Mouse (Mus musculus): ENCODE measurements around the gene Disp1. TPM values are rescaled to one million over a fixed set of nuclear protein-coding genes. Genes with fewer than 3 reads are reported as not detected.

The Disp1 gene
- polyA plus RNA-seq, 1 experiment from 2014 or later: 11.5 TPM

DNA sequence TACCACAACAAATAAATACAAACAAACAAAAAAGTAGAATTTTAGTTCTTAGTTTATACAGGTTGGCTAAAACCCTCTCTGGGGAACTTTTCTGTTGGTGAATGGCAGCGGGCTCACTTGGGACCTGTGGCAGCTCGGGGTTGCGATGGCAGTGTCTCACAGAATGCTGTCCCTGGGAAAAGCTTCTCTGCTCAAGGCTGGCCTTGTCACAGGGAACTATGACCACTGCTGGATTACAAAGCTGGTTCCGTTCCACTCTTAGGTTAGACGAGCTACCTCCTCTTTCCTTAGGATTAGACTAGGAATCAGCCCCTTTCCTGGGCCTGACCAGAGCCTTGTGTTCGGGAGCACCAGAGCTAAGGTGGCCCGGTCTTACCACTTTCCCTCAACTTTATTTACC is 130.1 kb downstream of the Disp1 start:
- Histone ChIP-seq H3K9me3 (no peaks in the 10 kb centered on the region), H3K9ac (no peak overlapping the region)
- ATAC-seq (ENCODE audit: low FRiP score, low read depth): no peak

DNA sequence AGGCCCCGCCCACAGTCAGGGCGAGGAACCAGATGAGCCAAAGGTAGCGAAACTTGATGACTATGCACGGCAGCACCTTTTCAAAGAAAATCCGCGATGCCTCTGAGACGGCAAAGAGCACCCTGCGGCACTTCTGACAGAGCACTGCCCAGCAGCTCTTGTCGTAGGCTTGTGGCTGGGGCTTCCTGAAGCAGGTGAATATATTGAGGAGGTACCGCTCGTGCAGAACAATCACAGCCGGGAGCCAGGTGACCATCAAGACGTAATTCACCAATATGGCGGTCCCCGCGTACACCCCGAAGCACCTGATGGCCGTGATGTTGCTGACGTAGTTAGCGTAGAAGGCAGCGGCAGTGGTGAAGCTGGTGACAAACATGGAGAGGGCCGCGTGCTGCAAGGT is 132.7 kb downstream of the Disp1 start:
- Histone ChIP-seq H3K27me3 (replicated peaks) (no peaks in the 10 kb centered on the region), H3K36me3 (peaks cover 49% of the 10 kb centered on the region), H3K27ac (no peak overlapping the region), H3K4me1 (no peaks in the 10 kb centered on the region), H3K9me3 (no peaks in the 10 kb centered on the region), H3K9ac (no peak overlapping the region), H3K4me2 (replicated peaks) (no peak overlapping the region), H3K4me3 (no peak overlapping the region)
- 97% methylated on average over 23 of the region's 23 CpGs for WGBS
- ATAC-seq (ENCODE audit: low FRiP score, low read depth): no peak

More for the DNA sequence above, 130.1 kb downstream of the Disp1 start:
- H3K27ac ChIP-seq: no peak overlapping the region
- 95% methylated on average over 7 of the region's 7 CpGs for WGBS
- no peaks in the 10 kb centered on the region for H3K27me3 ChIP-seq (replicated peaks)
- H3K4me1 ChIP-seq: peaks cover 6% of the 10 kb centered on the region; the same call in 1 of the 2 replicates
- H3K4me3 ChIP-seq: no peak overlapping the region
- H3K4me2 ChIP-seq (replicated peaks): no peak overlapping the region
- H3K36me3 ChIP-seq: peaks cover 39% of the 10 kb centered on the region

DNA sequence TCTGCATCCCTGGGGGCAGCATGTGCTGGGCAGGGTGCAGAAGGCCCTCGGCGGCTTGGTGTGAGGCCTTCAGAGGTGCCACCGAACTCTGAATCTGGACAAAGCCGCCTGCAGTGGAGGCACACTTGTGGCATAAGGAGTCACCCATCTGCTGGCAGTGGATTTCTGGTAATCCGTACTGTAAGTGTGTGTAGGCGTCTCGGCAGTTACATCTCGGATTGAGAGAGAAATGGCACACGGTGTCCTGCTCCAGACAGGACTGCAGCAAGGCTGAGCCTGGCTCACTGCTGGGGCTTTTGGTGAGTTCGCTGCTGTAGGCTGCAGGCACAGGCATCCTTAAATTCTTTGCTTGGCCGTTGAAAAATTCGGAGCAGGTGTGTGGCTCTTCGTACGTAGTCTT is 134.5 kb downstream of the Disp1 start:
- Histone ChIP-seq H3K4me3 (no peak overlapping the region), H3K9ac (no peak overlapping the region), H3K36me3 (peaks cover 49% of the 10 kb centered on the region), H3K27ac (no peak overlapping the region), H3K4me1 (no peaks in the 10 kb centered on the region), H3K4me2 (replicated peaks) (no peak overlapping the region), H3K9me3 (no peaks in the 10 kb centered on the region), H3K27me3 (replicated peaks) (no peaks in the 10 kb centered on the region)
- WGBS: 95% methylated on average over 14 of the region's 14 CpGs
- no peak for ATAC-seq (ENCODE audit: low FRiP score, low read depth)

DNA sequence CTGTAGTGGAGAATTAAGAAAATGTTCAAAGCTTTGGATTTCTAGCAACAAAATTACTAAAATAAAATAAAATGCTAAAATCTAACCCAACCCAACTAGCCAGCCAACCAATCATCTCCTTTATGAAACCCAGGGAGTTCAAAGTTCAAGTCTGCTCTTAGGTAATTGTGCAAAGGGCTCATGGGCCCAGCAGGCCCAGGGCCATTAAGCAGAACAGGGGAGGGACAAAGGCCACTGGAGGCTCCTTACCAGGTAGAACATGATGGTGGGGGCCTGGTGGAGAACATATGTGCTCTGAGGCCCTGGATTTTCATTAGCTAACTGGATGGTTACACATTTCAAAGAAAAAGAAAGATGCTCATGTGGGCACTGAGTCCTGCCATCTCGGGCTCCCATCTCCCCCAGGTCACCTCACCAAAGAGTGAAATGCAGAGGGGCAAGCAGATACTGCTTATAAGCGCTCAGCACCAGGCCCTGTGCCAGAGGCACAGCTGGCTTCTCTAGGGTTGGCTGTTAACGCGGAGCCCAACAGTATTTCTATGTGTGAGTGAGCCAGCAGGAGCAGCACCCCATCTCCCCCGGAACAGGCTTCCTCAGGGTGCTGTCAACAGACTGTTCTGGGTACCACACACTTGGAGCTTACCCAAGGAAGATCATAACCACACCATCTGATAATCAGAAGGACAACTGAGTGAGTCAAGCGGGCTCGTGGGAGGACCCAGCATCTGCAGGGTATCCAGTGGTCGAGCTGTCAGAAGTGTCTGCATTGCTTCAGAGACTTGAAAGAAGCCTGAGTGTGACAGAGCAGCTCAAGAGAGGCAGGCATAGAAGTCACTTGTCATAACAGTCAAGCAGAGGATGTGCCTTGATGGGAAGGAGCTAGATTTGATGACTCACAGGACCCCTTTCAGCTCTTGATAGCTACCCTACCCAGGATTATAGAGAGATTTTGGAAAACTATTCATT is 137.0 kb downstream of the Disp1 start:
- no peaks in the 10 kb centered on the region for H3K4me1 ChIP-seq
- WGBS: 89% methylated on average over 8 of the region's 8 CpGs
- no peak overlapping the region for H3K9ac ChIP-seq
- ATAC-seq (ENCODE audit: low FRiP score, low read depth): no peak
- no peak overlapping the region for H3K4me2 ChIP-seq (replicated peaks)
- peaks cover 44% of the 10 kb centered on the region for H3K36me3 ChIP-seq
- no peaks in the 10 kb centered on the region for H3K27me3 ChIP-seq (replicated peaks)
- H3K9me3 ChIP-seq: peaks cover 4% of the 10 kb centered on the region; the same call in 1 of the 2 replicates
- no peak overlapping the region for H3K27ac ChIP-seq
- H3K4me3 ChIP-seq: no peak overlapping the region

DNA sequence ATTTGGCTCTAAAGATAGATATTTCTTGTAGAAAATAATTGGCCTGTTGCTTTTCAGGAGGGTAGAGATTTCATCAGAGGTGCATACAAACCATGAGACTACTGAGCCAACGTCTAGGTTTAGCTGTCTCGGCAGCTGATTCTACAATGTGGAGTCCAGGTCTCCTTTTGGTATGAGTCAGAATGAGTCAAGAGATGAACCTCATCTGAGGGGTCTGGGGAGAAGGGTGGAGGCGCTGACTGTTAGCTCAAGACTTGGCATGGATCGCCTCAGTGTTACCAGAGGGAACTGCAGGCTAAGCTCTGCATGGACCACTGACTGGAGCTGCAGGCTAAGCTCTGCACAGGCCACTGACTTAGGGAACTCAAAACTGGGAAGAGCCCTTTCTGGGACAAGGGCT is 138.9 kb downstream of the Disp1 start:
- Histone ChIP-seq H3K27ac (no peak overlapping the region), H3K27me3 (replicated peaks) (no peaks in the 10 kb centered on the region), H3K36me3 (peaks cover 25% of the 10 kb centered on the region), H3K4me3 (no peak overlapping the region), H3K9me3 (peaks cover 4% of the 10 kb centered on the region; the same call in 1 of the 2 replicates), H3K9ac (no peak overlapping the region), H3K4me2 (replicated peaks) (no peak overlapping the region), H3K4me1 (no peaks in the 10 kb centered on the region)
- WGBS: 87% methylated on average over 4 of the region's 4 CpGs
- no peak for ATAC-seq (ENCODE audit: low FRiP score, low read depth)

DNA sequence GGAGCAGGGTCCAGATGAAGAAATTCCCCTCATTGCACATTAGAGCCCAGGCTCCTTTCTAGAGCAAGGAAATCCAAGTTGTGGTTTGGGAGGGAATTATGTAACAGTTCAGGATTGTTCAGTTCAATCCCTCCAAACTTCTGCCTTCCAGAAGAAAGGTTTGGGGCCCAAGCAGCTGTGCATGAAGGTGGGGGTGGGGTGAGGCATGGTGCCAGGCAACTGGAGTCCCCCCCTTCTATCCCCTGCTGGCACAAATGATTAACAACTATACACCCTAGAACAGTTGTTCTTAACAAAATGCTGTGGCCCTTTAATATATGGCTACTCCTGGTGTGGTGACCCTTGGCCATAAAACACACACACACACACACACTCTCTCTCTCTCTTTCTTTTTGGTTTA is 140.2 kb downstream of the Disp1 start:
- H3K9ac ChIP-seq: no peak overlapping the region
- ATAC-seq (ENCODE audit: low FRiP score, low read depth): no peak
- H3K4me1 ChIP-seq: no peaks in the 10 kb centered on the region
- H3K27me3 ChIP-seq (replicated peaks): no peaks in the 10 kb centered on the region
- H3K27ac ChIP-seq: no peak overlapping the region
- peaks cover 12% of the 10 kb centered on the region for H3K36me3 ChIP-seq
- peaks cover 4% of the 10 kb centered on the region; the same call in 1 of the 2 replicates for H3K9me3 ChIP-seq
- no peak overlapping the region for H3K4me3 ChIP-seq
- no peak overlapping the region for H3K4me2 ChIP-seq (replicated peaks)

DNA sequence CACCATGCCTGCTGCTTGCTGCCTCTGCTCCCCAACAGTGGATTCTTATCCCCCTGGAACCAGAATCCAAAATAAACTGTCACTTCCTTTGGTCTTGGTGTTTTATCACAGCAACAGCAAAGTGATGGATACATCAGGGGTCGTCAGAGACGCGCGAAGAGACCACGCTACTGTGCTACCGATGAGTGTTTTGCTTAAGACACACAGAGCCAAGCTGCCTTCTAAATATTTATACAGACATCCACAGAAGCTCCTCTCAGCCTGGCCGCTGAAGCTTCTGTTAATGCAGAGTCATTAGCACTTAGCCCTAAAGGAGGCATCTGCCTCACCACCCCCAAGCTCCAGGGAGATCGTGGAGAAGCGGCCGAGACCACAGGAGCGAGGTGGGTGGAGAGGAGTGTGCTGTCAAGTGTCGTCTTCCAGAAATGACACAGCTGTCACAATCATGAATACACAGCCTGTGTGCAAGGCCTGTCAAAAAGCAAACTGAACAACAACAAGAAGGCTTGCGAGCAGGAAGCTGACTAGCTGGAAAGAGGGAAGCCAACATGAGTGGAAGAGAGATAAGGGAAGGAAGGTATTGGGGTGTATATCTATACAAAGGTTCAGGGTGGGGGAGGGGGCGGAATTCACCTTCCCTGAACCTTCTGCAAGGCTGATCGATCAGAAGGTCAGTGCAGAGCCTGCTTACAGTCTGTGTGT is 146.1 kb downstream of the Disp1 start:
- no peak overlapping the region for H3K9ac ChIP-seq
- H3K9me3 ChIP-seq: peaks cover 4% of the 10 kb centered on the region; the same call in 1 of the 2 replicates
- no peaks in the 10 kb centered on the region for H3K27me3 ChIP-seq (replicated peaks)
- no peak for ATAC-seq (ENCODE audit: low FRiP score, low read depth)
- H3K4me3 ChIP-seq: no peak overlapping the region
- no peaks in the 10 kb centered on the region for H3K36me3 ChIP-seq
- H3K27ac ChIP-seq: no peak overlapping the region
- H3K4me1 ChIP-seq: 0 out of 2 replicates have a peak, but pooled peaks cover 6% of the 10 kb centered on the region
- 64% methylated on average over 15 of the region's 15 CpGs for WGBS
- H3K4me2 ChIP-seq (replicated peaks): no peak overlapping the region

DNA sequence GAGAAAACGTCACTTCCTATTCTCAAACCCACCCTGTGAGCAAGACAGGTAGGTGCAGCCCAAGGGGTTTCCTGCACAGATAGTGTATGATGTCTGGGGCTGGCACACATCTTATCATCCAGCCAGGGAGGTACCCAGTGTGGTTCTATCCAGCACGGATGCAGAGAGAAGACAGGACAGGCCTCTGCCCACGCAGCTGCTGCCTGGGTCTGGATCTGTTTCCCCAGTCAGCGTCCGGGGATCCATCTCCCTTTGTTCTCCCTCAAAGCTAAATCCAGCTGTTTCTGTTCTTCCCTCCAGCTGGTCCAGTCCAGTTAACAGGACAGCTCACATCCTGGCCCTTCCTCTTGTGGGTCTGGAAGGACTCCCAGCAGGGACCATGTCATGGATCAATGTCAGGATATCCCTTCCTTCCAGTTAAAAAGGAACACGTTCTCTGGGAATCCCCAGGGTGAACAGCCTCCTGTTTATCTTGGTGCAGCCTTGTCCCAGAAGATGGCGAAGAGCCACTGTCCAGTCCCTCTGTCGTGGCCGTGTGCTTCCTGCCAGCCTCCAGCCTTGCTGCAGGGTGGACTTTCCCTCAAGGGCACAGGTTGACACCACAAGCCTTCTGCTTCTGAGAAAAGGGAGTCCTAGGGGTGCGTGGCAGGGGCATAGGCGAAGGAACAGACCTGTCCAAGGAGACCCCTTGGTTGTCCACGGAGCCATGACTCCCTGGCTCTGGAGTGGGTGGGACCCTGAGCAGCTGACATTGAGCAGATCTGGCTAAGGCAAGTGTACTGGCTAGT is 148.9 kb downstream of the Disp1 start:
- H3K4me2 ChIP-seq (replicated peaks): no peak overlapping the region
- WGBS: 77% methylated on average over 12 of the region's 12 CpGs
- ATAC-seq (ENCODE audit: low FRiP score, low read depth): no peak
- no peaks in the 10 kb centered on the region for H3K27me3 ChIP-seq (replicated peaks)
- H3K36me3 ChIP-seq: no peaks in the 10 kb centered on the region
- H3K9ac ChIP-seq: no peak overlapping the region
- H3K27ac ChIP-seq: no peak overlapping the region
- no peaks in the 10 kb centered on the region for H3K9me3 ChIP-seq
- H3K4me1 ChIP-seq: 0 out of 2 replicates have a peak, but pooled peaks cover 6% of the 10 kb centered on the region
- no peak overlapping the region for H3K4me3 ChIP-seq

DNA sequence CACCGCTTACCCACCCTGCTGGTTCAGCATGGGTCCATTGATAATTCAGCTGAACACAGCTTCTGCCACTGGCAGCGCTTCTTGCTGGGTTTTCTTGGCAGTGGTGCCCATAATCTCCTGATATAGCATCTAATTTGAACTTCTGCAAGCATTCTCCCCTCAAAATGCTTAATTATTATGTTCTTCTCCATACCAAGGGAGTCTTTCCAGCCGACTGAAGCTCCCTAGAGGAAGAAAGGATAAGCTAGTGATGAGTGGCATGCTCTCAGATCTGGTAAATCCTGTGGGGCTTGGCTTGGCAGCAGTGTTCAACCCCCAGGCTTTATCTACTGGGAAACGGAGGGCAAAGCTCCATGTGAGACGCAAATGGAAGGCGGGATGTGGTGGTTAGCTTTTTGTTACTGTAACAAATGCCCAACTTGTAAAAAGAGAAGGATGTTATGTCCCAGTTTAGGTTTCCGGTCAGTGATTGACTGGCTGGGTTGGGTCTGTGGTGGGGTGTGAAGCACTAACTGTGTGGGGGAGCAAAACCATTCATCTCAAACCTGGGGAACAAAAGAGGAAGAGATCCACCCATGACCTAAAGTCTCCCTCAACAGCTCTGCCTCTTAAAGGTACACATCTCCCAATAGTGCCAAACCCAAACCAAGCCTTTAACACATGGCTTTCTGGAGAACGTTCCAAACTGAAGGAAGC is 151.2 kb downstream of the Disp1 start:
- Histone ChIP-seq H3K4me2 (replicated peaks) (no peak overlapping the region), H3K27me3 (replicated peaks) (no peaks in the 10 kb centered on the region), H3K9ac (no peak overlapping the region), H3K36me3 (no peaks in the 10 kb centered on the region), H3K27ac (no peak overlapping the region), H3K4me3 (no peak overlapping the region), H3K4me1 (0 out of 2 replicates have a peak, but pooled peaks cover 3% of the 10 kb centered on the region), H3K9me3 (no peaks in the 10 kb centered on the region)
- 88% methylated on average over 8 of the region's 8 CpGs for WGBS
- no peak for ATAC-seq (ENCODE audit: low FRiP score, low read depth)

DNA sequence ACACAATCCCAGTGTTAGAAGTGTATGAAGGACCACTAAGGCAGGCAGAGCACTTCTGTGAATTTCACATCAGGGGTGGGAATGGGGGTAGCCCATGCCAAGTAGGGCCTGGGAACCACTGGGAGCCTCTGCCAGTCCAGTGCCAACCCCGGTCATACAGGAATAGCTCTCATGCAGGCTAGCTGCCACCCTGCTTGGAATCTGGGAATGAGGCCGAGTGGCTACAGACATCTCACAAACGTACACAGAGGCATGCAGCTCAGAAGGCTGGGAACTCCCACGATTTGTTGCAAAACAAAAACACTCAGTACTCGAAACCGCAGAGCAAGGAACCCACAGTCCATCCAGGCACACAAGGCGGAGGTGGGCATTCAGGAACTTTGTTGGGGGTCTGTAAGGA is 153.5 kb downstream of the Disp1 start:
- no peaks in the 10 kb centered on the region for H3K4me1 ChIP-seq
- H3K9ac ChIP-seq: no peak overlapping the region
- 86% methylated on average over 7 of the region's 7 CpGs for WGBS
- H3K4me3 ChIP-seq: no peak overlapping the region
- no peak overlapping the region for H3K4me2 ChIP-seq (replicated peaks)
- ATAC-seq (ENCODE audit: low FRiP score, low read depth): no peak
- H3K36me3 ChIP-seq: no peaks in the 10 kb centered on the region
- H3K9me3 ChIP-seq: no peaks in the 10 kb centered on the region
- H3K27me3 ChIP-seq (replicated peaks): no peaks in the 10 kb centered on the region
- H3K27ac ChIP-seq: no peak overlapping the region

DNA sequence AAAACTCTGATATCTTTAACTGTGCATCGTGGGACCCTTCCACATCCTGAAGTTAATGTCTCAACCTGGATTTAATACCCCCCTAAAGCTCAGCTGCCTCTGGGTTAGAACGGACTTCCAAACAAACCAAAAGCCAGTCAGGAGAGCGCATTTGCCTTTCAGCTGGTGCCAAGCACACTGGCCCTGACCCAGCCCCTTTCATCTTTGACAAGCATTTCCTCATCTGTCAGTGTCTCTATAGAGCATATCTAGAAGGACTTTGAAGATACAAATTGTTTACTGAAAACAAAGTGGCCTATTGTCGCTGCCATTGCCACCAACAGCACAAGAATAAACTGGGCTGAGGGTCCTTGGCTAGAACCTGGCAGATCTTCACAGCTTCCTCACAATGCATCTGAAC is 154.3 kb downstream of the Disp1 start:
- Histone ChIP-seq H3K4me1 (no peaks in the 10 kb centered on the region), H3K4me3 (no peak overlapping the region), H3K27ac (no peak overlapping the region), H3K9ac (no peak overlapping the region), H3K9me3 (no peaks in the 10 kb centered on the region), H3K36me3 (no peaks in the 10 kb centered on the region), H3K27me3 (replicated peaks) (no peaks in the 10 kb centered on the region), H3K4me2 (replicated peaks) (no peak overlapping the region)
- 81% methylated on average over 4 of the region's 4 CpGs for WGBS
- no peak for ATAC-seq (ENCODE audit: low FRiP score, low read depth)
